Mouse (Mus musculus): ENCODE results near the gene Nutf2.
A peak's percentile ranks its signal among the peaks of the same experiment; 100 is the strongest.

The Nutf2 gene

DNA sequence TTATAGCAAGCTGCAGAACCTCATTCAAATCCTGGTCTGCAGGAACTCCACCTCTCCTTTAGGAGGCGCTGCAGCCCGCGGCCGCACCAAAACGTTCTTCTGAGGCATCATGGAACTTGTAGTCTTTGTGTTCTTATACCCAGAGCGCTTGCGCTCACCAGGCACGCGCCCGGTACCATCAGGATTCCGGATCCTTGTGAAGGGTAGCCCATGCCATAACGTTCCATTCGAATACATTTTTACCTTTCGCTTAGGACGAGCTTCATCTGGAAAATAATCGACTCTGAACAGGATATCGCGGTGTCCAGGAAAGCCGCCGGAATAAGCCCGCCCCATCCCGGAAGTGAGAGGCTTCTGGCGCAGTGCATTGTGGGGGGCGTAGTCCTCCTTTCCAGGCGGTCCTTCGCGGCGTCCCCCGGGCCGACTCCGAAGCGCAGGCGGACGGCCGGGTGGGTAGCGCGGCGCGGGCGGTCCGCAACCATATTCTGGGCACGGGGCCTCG is 5.6 kb upstream of the Nutf2 start, which contains the start of gene Thap11:
Thap11 (plus strand) TSS at position 418 of the 502 bp plus-strand sequence.
- DNase-seq (ENCODE audit: low read depth, low spot score) = peak; percentile 82

DNA sequence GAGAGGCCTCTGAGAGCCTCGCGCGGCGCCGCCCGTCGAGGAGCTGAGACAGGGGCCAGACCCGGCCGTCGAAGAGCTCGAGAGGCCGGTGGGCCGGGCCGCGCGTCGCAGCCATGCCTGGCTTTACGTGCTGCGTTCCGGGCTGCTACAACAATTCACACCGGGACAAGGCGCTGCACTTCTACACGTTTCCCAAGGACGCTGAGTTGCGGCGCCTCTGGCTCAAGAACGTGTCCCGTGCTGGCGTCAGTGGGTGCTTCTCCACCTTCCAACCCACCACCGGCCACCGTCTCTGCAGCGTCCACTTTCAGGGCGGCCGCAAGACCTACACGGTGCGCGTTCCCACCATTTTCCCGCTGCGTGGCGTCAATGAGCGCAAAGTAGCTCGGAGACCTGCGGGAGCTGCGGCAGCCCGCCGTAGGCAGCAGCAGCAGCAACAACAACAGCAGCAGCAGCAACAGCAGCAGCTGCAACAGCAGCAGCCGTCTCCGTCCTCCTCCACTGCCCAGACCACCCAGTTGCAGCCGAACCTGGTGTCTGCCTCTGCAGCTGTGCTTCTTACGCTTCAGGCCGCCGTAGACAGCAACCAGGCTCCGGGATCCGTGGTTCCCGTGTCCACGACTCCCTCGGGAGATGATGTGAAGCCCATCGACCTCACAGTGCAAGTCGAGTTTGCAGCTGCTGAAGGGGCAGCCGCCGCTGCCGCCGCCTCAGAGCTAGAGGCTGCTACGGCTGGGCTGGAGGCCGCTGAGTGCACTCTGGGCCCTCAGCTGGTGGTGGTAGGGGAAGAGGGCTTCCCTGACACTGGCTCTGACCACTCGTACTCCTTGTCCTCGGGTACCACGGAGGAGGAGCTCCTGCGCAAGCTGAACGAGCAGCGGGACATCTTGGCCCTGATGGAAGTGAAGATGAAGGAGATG is 4.9 kb upstream of the Nutf2 start:
- peak; percentile 32 for DNase-seq (ENCODE audit: low read depth, low spot score)

DNA sequence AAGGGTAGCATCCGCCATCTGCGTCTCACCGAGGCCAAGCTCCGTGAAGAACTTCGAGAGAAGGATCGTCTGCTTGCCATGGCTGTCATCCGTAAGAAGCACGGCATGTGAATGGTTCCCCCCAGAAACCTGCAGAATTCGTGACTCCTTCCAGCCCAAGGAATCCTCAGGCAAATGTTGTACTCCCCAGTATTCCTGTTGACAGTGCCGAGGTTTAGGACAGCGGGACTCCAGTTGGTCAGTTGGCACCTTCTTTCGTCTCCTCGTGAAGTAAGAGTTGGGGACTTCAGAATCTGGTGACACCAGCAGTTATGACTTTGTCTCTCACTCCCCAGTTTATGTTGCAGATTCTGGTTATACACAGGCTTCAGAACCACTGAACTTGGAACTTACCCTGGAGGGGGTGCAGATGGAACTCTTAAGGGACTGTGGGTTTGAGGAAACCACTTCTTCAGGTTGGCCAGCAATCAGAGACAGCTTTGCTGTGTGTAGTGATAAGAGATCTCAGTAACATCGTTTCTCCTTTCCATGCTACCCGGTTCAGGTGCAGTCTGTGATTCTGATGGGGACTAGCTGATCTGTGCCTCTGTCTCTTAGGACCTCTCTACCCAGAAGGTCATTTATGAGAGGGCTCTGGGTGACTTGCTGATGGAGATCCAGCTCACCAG is 4.1 kb upstream of the Nutf2 start:
- DNase-seq (ENCODE audit: low read depth, low spot score) = no peak

DNA sequence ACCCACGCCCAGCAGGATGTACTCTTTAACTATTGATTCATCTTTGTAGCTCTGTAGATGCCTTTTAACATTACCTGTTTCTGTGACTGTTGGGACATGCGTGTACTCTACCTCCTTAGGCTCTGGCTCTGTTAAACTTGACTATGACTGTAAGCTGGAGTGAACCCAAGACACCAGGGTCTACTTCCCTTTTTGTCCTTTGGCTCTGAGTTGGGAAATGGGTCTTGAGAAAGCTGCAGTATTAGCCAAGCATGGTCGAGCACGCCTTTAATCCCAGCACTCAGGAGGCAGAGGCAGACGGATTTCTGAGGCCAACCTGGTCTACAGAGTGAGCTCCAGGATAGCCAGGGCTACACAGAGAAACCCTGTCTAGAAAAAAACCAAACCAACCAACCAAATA is 1.9 kb upstream of the Nutf2 start:
- DNase-seq (ENCODE audit: low read depth, low spot score) = no peak

DNA sequence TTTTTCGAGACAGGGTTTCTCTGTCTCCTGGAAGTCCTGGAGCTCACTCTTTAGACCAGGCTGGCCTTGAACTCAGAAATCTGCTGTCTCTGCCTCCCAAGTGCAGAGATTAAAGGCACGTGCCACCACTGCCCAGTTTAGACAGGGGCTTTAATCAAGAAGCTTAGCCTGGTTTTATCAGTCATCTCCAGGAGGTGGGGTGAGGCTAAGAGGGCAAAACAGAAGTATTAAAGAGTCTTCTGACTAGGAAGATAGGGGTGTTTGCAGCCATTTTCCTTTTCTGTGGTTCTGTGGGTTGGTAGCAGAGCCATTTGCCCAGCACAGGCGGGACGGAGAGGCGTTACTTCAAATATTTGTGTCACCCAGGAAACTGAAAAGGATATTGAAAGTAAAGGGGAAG is 1.1 kb upstream of the Nutf2 start:
- DNase-seq (ENCODE audit: low read depth, low spot score) = no peak

DNA sequence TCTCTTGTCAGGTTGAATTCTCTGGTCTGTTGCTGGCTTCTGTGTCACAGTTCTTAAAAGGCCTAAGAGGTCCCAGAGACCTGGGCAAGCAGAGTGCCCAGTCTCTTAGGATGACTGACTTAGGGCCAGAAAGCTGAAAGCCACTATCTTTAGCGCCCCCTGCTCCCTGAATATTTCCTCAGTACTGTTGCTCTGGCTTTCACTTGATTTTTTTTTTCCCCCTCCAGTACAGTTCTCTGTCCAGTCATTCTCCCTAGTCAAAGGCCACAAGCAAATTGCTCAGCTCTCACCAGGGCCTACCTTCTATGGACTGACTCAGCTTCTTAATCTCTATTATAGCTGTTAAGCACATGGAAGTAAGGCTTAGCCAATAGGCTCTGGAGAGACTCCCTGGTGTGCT is 1.6 kb downstream of the Nutf2 start:
- no peak for DNase-seq (ENCODE audit: low read depth, low spot score)

DNA sequence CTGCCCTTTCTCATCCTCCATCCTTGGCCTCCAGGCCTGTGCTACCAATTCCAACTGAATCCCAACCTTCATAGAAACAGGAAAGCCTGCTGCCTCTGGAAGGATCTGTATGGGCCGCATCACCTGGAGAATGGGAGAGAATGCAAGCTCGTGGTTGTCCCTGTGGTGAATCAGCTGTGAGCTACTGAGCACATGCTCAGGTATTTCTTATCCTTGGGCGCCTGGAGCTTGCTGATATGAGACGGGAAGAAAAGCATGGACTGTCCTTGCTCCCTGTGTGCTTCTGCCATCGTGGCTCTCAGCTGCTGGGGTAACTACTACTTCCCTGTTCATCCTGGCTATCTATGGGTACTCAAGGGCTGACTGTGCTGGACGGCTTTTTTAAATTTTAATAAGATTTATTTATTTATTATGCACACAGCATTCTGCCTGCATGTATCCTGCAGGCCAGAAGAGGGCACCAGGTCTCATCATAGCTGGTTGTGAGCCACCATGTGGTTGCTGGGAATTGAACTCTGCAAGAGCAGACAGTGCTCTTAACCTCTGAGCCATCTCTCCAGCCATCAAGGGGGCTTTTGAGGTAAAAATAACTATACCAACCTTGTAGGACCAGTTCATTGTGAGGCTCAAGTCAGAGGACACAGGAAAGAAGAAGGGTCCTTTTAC is 6.1 kb downstream of the Nutf2 start:
- DNase-seq (ENCODE audit: low read depth, low spot score) = no peak

DNA sequence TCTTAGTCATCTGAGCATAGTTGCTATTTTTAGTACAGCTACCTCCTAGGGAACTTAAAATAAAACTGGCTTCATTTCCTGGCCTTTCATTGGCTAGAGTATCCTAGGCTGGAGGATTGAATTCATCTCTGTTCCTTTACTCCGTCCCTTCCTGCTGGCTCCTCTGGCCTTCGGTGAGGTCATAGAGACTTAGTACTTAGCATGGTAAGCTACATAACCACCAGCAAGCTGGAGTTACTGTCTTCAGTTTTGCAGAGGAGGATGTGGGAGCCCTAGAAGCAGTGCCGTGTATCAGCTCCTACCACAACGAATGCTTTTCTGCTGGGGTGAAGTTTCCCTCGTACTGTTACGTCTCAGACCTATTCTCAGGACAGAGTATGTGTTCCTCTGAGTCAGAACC is 13.9 kb downstream of the Nutf2 start:
- DNase-seq (ENCODE audit: low read depth, low spot score) = peak; percentile 85

DNA sequence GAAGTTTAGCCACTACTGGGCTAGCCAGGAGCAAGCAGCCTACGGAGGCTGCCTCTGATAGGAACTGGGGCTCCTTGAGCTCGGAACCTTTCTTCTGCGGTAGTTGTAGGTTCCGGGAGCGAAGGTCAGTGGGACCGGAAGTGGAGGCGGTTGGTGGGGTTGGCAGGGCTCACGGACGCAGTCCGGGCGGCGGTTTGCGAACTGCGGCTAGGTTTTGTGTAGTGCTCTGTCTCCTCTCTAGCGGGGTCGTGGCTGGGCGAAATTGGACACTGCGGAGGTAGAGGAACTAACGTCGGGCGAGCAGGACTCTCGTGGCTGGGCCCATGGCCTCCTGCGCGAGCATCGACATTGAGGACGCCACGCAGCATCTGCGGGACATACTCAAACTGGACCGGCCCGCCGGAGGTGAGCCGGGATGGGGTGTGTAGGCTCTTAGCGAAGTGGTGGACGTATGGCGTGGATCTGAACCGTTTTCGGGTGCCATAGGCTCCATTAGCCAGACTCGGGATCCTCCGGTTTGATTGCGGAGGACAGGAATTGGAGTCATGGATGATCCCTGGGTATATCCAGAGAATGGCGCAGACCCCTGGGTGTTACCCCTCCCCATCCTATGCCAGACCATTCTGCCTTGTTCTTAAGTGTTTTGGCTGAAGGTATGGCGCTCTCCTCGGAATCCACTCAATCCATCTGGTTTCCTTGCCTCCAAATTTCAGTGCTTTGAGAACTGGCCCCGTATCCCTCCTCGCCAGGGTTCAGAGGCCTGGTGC is 20.6 kb downstream of the Nutf2 start, which contains the start of gene Edc4:
Edc4 (plus strand) TSS at position 128 of the 767 bp plus-strand sequence.
- DNase-seq (ENCODE audit: low read depth, low spot score) = peak; percentile 66

DNA sequence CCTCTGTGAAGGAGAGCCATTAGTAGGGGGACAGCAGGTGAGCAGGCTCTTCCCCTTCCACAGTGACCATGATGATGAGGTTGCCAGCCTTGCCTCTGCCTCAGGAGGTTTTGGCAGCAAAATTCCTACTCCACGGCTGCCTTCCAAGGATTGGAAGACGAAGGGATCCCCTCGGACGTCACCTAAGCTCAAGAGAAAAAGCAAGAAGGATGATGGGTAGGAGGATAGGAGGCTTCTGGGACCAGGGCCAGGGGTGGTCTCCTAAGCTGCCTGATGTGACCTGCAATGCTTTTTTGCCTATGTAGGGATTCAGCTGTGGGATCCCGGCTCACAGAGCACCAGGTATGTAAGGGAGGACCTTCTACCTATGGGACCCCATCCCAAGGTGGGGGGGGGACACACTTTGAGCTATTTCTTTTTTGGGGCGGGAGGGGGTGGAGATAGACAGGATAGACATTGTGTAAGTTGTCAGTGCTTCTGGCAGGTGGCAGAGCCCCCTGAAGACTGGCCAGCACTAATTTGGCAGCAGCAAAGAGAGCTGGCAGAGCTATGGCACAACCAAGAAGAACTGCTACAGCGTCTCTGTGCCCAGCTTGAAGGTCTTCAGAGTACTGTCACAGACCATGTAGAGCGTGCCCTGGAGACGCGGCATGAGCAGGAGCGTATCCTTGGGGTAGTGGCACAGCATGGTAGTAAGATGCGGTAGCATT is 29.5 kb downstream of the Nutf2 start:
- DNase-seq (ENCODE audit: low read depth, low spot score) = no peak

DNA sequence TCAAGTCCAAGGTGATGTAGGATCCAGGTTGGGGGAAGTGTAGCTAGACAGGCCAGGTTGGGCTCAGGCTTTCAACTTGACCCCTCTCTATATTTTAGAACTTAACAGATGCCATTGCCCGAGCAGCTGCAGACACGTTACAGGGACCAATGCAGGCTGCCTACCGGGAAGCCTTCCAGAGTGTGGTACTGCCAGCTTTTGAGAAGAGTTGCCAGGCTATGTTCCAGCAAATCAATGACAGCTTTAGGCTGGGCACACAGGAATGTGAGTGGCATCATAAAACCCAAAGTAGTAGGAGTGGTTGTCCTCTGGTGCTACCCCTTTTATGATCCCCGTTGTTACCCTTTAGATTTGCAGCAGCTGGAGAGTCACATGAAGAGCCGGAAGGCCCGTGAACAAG is 30.5 kb downstream of the Nutf2 start:
- DNase-seq (ENCODE audit: low read depth, low spot score) = peak; percentile 45

DNA sequence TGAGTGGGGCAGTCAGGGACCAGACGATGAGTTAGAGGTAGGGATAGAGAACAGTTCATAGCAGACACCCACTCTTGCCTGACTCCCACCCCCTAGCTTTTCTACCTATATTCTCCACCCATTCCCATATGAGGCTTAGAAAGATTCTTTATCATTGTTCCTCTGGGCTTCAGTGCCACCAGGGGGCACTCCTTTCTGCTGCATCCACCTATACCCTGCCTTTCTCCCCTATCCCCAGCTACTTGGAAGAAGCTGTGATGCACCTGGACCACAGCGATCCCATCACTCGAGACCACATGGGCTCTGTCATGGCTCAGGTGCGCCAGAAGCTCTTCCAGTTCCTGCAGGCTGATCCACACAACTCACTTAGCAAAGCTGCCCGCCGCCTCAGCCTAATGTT is 32.1 kb downstream of the Nutf2 start:
- DNase-seq (ENCODE audit: low read depth, low spot score) = no peak

DNA sequence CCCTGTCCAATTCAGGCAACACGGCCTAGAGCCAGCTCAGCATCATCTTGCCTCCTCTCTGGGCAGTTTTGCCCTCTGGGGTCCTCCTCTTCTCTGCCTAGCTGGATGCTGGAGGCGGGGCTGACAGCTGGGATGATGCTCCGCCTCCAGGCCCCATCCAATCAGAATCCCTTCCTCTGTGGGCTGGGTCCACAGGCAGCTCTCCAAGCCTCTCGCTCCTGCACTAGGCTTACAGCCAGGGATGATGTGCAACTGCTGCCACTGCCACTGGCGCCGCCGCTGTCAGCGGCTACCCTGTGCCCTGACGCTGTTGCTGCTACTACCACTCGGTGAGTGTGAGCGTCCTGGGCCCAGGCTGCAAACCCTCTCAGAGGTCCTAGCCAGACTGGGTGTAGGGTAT is 33.0 kb downstream of the Nutf2 start, which contains the start of gene Nrn1l:
Nrn1l (plus strand) TSS at position 229 of the 400 bp plus-strand sequence.
- peak; percentile 42 for DNase-seq (ENCODE audit: low read depth, low spot score)

DNA sequence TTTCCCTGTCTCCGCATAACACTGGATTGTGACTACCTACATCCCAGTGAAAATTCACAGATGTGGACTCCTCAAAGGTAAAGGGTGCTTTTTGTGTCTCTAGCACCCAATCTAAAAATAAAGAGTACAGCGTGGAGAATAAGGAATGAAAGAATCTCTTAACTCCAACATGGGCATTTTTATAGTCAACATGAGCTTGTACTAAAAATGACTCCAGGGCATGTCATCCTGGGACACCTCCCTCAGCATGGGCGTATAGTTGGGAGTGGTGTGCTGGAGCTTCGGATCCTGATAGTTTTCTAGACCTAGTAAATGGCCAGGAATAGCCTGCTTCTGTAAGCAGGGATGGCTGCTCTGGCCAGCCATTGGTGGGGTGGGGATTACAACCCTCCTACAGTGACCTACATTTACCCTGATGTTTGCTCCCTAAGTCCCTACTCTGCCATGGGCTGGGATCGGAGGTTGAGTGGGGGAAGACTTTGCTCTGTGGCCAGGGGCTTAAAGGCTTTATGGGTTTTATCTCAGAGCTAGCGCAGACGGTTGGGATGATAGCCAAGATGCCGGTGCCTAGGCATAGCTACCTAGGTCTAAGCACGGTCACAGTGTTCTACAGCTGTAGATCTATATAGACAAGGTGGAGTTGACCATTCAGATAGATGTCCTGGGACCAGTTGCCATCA is 37.6 kb downstream of the Nutf2 start:
- no peak for DNase-seq (ENCODE audit: low read depth, low spot score)

DNA sequence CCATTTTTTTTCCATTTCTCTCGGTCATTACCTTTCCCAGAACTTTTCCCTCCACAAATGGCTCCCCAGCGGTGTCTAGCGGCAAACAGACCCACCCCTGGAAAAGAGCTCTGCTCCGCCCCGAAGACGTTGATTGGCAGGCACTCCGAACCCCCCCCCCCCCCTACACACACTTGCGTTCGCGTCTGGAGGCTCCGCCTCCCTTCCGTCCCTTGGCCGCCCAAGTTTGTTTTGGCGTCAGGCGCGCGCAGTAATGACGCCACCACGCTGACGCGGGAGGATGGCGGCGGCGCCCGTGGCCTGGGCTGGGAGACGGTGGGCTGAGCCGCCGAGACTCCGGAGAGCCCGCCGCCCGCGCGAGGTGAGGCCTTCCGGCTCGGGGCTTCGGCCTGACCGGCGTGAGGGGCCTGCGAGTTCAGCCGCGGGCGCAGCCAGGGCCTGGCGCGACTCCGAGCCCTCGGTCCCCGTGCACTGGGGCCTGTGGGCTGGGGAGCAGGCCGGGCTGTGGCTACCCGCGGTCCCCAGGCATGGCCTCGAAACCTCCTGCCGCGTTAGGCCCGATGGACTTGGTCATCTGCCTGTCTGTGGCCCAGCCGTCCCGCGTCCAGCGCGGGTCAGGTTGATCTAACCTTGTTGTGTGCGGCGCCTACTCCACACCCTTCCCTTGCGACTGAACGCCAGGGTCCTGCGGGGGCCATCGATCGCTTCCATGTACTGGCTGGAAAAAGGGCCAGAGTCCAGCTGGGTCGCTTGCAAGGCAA is 40.0 kb downstream of the Nutf2 start, which contains the start of gene Pskh1:
Pskh1 (plus strand) TSS at position 262 of the 761 bp plus-strand sequence.
- DNase-seq (ENCODE audit: low read depth, low spot score) = peak; percentile 91

DNA sequence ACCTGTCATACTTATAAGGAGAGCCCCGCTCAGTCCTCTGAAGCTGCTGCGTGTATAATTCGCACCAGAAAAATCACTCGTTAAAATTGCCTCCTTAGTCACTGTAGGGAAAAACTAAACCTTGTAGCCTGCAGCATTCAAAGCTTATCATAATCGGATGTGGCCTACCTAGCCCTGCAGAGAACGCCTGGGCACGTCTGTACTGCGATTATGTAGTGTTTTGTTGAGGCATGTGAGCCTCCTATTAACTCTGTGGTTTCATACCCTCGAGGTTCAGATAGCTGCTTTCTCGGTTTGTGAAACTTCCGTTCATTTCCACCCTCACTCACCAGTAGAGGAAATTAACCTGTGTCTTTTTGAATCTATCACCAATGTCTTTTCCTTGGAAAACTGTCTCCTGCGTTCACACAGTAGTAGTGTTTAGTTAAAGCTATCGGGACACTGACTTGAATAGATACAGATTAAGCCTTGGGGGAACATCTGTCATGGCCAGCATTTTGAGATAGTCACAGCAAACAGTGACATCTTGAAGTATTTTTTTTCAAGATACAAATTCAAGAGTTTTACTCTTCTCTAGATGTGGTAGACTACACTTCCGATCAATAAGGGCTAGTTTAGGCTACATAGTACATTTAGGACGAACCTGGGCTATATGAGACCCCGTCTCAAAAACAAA is 40.7 kb downstream of the Nutf2 start:
- no peak for DNase-seq (ENCODE audit: low read depth, low spot score)

DNA sequence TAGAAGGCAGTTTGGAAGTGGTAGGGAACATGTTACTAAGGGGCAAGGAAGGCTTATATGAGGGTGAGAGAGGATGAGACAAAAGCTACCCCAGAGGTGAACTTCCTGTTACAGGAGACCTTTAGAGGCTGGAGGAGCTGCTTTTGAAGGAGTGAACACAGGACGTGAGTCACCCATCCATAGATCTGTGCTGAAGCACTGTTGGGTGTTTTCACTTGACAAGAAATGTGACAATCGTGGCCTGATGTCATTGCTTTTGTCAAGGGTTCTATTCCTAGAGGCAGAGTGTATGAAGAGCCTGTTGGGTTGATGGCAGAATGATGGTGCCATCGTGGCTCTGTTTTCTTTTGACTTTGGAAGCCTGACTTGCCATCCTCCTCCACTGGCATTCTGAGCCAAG is 59.0 kb downstream of the Nutf2 start:
- no peak for DNase-seq (ENCODE audit: low read depth, low spot score)

DNA sequence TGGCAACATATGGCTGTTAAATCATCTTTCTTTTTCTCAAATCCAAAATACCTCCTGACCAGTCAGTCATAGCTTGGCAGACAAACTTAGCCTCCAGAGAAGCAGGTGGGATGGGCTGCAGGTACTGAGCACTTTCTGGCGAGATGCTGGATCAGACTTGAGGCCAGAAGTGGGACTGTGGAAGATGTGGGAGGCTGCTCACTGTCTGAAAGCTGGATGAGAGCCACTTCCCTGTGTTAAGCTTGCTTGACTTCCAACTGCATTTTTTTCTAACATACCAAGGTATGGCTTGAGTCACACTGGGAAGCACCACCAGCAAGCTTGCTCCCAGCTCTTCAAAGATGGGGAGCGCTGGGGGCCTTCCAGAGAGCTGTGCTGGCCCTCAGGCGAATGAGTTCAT is 64.7 kb downstream of the Nutf2 start:
- no peak for DNase-seq (ENCODE audit: low read depth, low spot score)
